Mouse (Mus musculus) frontal cortex, adult 2 months (tissue): ENCODE results near the gene Teddm1b. TPM values are rescaled to one million over a fixed set of nuclear protein-coding genes. Genes with fewer than 3 reads are reported as not detected.
A peak's percentile ranks its signal among the peaks of the same experiment; 100 is the strongest.
"Not testable (repeated sequence)": the region's sequence is repeated elsewhere in the genome, so short reads cannot be mapped to it uniquely, and the experiment has no call there.

ENCODE experiments used
- DNase-seq, 2 experiments: peaks; one replicate each; pipeline ENCODE4 v3.0.0; 2022; ENCODE audit warnings: low spot score in 1 of 2; ENCODE audit errors: extremely low spot score in 1 of 2
- polyA plus RNA-seq: library from polyadenylated mRNA; depleted of rRNA; stranded (reverse); fragments of >200 nt; gene quantifications from 2 replicates; pipeline ENCODE4 v1.2.3, GENCODE M21; 2012; rRNA removed

Gene Teddm1b
- 0.04 TPM in 1 of 2 replicates, not detected in the other for polyA plus RNA-seq

GRCm38 (mm10) chr1:153874045-153874444 lies at the start of gene Teddm1b:
TSS of gene Teddm1b (plus strand) at chr1:153874345.
- no peak for DNase-seq

GRCm38 (mm10) chr1:153830746-153831145 lies 43.4 kb upstream of the Teddm1b start:
- no peak for DNase-seq

GRCm38 (mm10) chr1:153836036-153836435 lies 38.1 kb upstream of the Teddm1b start:
- no peak for DNase-seq

DNA sequence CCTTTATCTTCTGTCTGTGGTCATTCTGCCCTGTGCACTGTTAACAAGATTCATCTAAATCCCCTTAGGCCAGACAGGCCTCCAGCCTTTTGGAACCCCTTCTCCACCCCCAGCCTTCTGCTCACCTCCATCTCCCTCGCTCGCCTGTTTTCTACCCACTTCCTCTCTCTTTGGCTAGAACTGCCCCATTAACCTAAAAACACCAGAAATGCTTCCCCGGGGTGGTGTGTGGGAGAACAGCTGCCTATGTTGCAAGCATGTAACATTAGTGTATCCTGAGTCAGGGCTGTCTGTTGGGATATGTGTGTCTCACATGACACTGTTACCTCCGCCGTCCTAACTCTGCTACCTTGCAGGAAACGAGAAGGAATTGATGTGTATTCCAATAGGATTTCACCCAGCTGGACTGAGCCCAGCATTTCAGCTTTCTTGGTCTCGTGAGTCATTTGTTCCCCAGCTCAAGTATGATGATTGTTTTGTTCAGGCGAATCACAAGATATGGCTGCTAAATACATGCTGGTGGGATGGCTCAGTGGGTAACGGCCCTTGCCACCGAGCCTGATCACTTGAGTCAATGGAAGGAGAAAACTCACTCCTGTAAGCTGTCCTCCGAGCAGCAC lies 31.9 kb upstream of the Teddm1b start:
- DNase-seq: peak in 1 of 2 experiments; percentile 23

DNA sequence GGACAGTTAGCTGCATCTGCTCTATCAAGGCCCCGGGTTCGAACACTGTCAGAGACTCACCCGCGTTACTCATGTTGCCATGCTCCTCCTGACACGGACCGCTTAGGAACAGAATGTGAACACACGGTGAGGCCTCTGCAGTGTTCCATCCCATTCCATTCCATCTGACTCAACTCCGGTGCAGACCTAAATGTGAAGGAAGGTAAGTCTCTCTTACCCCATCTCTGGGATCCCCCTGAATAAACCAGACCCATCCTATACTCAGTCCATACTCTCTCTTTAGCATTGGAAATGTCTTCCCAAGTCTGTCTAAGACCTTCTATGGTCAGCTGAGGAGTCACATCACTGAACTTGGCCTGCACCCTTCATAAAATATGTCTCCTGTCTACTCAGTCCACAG lies 30.1 kb upstream of the Teddm1b start, which contains the start of gene Rgsl1:
Gene Rgsl1 (minus strand): TSS at position 101 of the 400 bp plus-strand sequence.
- no peak for DNase-seq

DNA sequence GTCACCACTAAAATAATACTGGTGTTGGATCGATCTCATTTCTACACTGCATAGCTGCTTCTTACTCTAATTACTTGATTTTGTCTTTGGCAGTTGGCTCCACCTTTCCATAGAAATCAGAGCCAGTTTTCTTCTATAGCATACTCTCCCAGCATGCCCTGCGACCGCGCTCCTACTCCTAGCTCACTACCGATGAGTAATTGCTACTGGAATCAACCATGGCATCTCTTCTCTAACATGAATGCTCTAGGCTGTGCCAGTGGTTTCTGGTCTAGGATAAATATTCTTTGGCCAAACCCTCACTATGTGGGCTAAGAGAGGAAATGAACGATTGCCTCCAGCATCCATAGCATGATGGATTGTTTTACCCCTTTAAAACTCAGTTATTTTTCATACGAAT lies 27.7 kb upstream of the Teddm1b start:
- DNase-seq: no peak

DNA sequence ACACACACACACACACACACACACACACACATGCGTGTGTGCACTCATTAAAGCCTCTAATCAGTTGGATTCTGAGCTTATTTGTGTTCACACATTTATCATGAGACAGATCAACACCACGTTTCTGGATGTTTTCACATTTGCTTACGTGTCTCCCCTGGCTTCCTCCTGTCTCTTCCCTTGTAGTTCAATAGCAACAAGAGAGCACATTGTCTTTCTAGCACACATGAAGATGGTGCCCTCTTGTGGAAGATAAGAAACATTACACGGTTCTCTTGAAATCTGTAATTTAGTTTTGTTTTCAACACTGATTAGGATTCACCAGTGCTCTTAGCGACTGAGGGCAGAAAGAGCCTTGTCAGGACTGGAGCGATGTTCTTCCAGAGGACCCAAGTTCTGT lies 27.3 kb upstream of the Teddm1b start:
- DNase-seq: peak in 1 of 2 experiments; percentile 42

- DNase-seq: not testable (repeated sequence)
Observed at GRCm38 (mm10) chr1:153852696-153853095, 21.4 kb upstream of the Teddm1b start.

DNA sequence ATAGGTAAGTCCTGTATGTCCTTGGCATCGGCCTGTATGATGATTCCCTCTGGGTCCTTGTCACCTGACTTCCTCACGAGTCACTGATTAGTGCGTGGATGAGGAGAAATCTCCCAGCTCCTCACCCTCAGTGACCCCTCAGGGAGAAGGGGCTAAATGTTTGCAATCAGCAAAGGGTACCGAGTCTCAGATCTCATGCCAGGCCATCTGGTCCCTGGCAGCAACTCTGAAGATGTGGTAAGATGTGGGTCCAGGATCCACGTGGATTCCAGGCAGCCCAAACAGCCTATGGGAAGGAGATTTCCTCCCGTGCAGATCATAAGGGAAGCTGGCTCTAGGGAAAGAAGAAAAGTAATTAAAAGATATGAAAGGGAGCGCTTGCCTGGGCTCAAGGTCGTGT lies 18.2 kb upstream of the Teddm1b start:
- DNase-seq: no peak

DNA sequence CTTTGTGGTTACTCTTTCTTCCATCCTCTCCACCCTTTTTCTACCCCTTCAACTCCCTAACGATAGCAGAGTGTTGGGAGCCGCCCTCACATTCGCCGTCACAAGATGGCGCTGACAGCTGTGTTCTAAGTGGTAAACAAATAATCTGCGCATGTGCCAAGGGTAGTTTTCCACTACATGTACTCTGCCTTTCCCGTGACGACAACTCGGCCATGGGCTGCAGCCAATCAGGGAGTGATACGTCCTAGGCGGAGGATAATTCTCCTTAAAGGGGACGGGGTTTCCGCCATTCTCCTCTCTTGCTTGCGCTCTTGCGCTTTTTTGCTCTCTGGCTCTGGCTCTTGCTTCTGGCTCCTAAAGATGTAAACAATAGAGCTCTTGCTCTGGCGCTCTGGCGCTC lies 6.2 kb downstream of the Teddm1b start:
- not testable (repeated sequence) for DNase-seq

DNA sequence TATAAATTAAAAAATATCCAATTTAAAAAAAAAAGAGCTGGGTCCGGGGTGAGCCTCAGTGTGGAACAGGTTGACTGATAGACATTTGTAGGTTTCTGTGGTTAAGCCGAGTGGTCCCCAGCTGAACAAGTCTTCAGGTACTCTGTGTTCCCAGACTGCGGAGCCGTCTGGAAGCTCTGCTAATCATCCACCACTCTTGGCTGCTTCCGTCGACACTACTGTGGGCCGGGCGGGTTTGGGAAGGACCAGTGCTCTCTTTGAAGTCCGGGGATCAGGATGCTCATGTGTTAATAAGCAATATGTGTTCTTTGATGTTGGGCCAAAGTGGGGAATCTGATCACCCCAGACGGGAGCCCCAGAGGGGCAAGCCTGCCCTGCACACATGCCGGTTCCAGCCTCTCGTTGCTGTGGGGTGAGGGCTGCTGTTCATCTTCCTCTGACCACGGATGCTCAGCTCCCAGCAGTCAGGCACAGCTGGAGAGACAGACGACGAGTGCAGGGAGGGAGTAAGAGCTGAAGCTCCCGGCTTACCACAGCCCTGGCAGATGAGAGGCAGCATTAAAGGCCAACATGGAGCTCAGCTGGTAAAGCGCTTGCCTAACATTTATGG lies 12.0 kb downstream of the Teddm1b start:
- no peak for DNase-seq

DNA sequence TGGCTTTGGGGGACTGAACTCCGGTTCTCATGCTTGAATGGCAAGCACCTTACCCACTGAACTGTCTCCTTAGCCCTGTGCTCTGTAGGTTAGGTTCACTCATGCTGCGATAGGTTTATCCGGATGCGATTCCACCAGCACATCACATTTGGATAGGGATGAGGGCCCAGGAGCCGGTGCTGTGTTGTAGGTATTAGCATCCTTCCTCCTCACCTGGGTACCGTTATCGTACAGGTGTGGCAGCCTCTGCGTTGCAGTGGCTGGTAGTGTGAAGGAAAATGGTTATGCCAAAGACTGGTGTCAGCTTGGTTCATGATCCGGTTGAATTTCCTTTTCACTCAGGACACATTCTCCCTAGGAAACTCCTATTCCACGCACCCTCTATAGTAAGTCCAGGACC lies 16.0 kb downstream of the Teddm1b start:
- no peak for DNase-seq

- no peak for DNase-seq
Observed at GRCm38 (mm10) chr1:153891442-153891841, 17.3 kb downstream of the Teddm1b start, which contains the start of gene Teddm1a. TSS of gene Teddm1a (plus strand) at chr1:153891742.

DNA sequence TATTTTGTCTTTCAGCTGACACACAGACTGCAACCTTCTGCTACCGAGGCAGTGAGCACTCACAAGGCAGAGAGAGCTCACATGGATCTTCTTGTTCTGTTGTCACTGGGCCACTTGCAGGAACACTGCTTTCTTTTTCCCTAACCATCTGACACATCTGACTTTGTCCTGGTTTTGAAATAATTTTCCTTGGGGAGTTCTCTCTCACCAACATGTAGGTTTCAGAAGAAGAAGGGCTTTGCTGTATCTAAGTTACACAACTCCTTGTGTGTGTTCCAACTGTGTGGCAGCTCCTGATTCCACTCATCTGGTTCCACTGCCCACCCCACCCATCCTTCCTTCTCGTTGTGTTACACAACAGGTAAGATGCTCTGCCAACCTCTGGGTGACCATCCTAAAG lies 19.6 kb downstream of the Teddm1b start:
- DNase-seq: no peak

DNA sequence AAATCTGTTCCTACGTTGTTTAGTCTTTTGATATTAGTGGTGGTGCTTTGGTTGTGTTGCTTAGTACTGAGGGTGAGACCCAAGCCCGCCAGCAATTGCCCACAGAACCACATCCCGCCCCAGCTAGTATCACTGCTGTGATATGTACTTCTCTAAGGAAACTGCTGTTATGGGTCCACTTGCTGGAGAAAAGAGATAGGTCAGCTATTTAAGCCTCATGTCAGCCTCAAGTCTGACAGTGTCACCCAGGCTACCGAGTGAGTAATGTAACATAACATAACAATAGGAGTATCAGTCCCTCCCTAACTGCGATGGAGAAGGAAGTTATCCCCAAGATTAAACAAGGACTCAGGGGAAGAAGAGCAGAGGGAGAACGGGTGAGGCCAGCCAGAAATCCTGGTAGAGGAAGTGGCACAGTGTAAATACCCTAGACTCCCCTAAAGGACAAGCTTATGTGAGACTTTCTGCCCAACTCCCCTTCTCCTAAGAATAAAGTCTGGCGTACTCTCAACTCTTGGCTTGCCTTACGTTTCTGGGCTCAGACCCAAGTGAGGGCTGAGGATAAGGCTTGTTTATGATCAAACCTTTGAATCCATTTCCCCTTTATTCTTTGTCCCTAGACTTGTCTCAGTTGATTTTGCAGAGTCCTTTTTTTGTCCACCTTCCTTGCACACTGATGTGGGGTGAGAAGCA lies 20.2 kb downstream of the Teddm1b start:
- no peak for DNase-seq

GRCm38 (mm10) chr1:153894979-153895378 lies 20.8 kb downstream of the Teddm1b start:
- DNase-seq: peak; percentile 71 to 94

GRCm38 (mm10) chr1:153897196-153897595 lies 23.1 kb downstream of the Teddm1b start:
- no peak for DNase-seq

GRCm38 (mm10) chr1:153898989-153899730 lies 25.0 kb downstream of the Teddm1b start:
- DNase-seq: no peak

GRCm38 (mm10) chr1:153899731-153900380 lies 25.7 kb downstream of the Teddm1b start, which contains the start of the genes Glul and Teddm2:
TSS of gene Glul (plus strand) at chr1:153899944.
TSS of gene Teddm2 (minus strand) at chr1:153900228.
- DNase-seq: peak; percentile 95

DNA sequence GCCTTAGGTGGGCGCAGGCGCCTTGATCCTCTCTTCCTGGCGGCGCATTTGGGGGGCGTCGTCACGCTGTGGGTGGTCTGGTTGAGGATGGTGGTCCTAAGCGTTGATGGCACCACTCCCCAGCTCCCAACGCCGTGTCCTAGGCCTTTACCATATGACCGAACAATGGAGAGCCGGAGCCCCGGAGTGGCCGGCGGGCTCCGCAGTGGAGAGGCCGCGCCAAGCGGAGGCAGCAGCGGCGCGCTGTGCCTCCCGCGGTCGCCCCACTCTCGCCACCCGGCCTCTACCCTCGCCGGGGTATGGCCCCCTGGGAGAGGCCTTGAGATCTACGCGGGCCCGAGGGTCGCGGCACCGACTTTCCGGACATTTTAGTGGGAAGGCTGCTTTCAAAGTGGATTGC lies 26.2 kb downstream of the Teddm1b start:
- DNase-seq: no peak
